Mouse (Mus musculus) lung, postnatal 0 days (tissue): ENCODE results near the gene Ankrd40. TPM values are rescaled to one million over a fixed set of nuclear protein-coding genes. Genes with fewer than 3 reads are reported as not detected.

Experiments used
- ATAC-seq: fragments of 200-750 bp; cut with Nextera tagmentation; 2 replicates; pipeline ENCODE4 v1.8.0; 2017; ENCODE audit warnings: moderate library complexity
- DNase-seq: peaks from one replicate; pipeline ENCODE4 v3.0.0-alpha.2; 2016; ENCODE audit warnings: low spot score
- H3K27ac ChIP-seq: fragments of 300-500 bp; sonication (generic); 2 replicates; pipeline ENCODE4 v1.5.1; 2014; ENCODE audit warnings: antibody characterized with exemption, mild to moderate bottlenecking, low read length, mixed read lengths
- H3K27me3 ChIP-seq: fragments of 300-500 bp; sonication (generic); replicated peaks from 2 replicates; pipeline ENCODE4 v1.6.1; 2014; ENCODE audit warnings: low read length, mixed read lengths; ENCODE audit not compliant: insufficient read depth
- H3K36me3 ChIP-seq: fragments of 300-500 bp; sonication (generic); 2 replicates; pipeline ENCODE4 v1.6.1; 2014; ENCODE audit warnings: low read length, mixed read lengths; ENCODE audit not compliant: insufficient read depth
- H3K4me1 ChIP-seq: fragments of 300-500 bp; sonication (generic); 2 replicates; pipeline ENCODE4 v1.6.1; 2014; ENCODE audit warnings: antibody characterized with exemption, low read depth, low read length, mixed read lengths; ENCODE audit not compliant: insufficient read depth
- H3K4me2 ChIP-seq: fragments of 300-500 bp; sonication (generic); replicated peaks from 2 replicates; pipeline ENCODE4 v1.6.1; 2014; ENCODE audit warnings: low read depth, mild to moderate bottlenecking, low read length, moderate library complexity, mixed read lengths
- H3K4me3 ChIP-seq: fragments of 300-500 bp; sonication (generic); 2 replicates; pipeline ENCODE4 v1.5.1; 2014; ENCODE audit warnings: low read depth, low read length
- H3K9ac ChIP-seq: fragments of 300-500 bp; sonication (generic); replicated peaks from 2 replicates; pipeline ENCODE4 v1.6.1; 2014; ENCODE audit warnings: low read depth, mild to moderate bottlenecking
- H3K9me3 ChIP-seq: fragments of 300-500 bp; sonication (generic); 2 replicates; pipeline ENCODE4 v1.6.1; 2016; ENCODE audit warnings: low read length, mixed read lengths
- CTCF ChIP-seq: IDR thresholded peaks from 2 replicates; pipeline ENCODE4 v1.5.1; 2016; ENCODE audit warnings: antibody characterized with exemption, mild to moderate bottlenecking
- EP300 ChIP-seq: IDR thresholded peaks from 2 replicates; pipeline ENCODE4 v1.6.1; 2016; ENCODE audit warnings: antibody characterized with exemption, mild to moderate bottlenecking, control low read depth
- WGBS: fragments of 180-500 bp; shearing (Covaris S2); extraction: QIAGEN DNeasy Blood & Tissue Kit; methylation state at CpG from one replicate; pipeline ENCODE4 v1.1.7; 2014; 5-methylcytosine and 5-hydroxymethylcytosine counted together
- polyA plus RNA-seq: library from polyadenylated mRNA; unstranded; fragments of >200 nt; fragmentation: Nextera tagmentation; extraction: Ambion mirVana; gene quantifications from 2 replicates; pipeline ENCODE4 v1.2.1, GENCODE M21; 2015

Gene Ankrd40
- polyA plus RNA-seq, 1 experiment from 2014 or later: 33.3 TPM

DNA sequence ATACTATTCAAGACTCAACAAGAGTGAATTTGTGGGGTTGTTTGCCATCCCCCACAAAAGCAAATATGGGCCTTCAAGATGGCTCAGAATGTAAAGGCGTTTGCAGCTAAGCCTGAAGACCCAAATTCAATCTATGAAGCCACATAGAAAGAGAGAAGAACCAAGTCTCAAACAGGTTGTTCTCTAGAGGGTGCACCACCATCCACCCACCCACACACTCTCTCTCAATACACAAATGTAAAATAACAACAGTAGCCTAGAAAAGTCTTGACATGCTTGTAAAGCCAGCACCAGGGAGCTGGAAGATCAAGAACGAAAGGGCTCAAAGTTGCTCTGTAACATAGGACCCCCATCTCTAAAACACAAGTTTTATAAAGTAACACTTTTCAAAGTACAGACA, 11.3 kb upstream of the Ankrd40 start:
- TF ChIP-seq CTCF (no peak), EP300 (no peak)
- Histone ChIP-seq H3K4me3 (no peak overlapping the region), H3K27ac (no peak overlapping the region), H3K4me1 (peaks cover 23% of the 10 kb centered on the region; the same call in 1 of the 2 replicates), H3K9ac (no peak overlapping the region), H3K36me3 (no peaks in the 10 kb centered on the region), H3K27me3 (no peaks in the 10 kb centered on the region), H3K9me3 (no peaks in the 10 kb centered on the region), H3K4me2 (no peak overlapping the region)
- DNase-seq: no peak
- 50% methylated on average over 2 of the region's 2 CpGs for WGBS
- ATAC-seq: no peak

DNA sequence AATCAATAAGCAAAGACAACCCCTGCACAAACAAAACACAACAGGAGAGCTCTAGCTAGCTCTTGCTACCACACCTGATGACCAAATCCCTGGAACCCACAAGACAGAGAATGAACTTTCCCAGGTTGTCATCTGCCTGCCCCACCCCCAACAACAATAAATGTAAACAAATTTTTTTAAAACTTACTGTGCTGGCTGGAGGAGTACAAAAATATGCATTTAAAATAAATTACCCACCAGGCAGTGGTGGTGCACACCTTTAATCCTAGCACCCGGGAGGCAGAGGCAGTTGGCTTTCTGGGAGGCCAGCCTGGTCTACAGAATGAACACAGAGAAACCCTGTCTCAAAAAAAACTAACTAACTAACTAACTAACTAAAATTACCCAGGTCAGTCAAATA, 10.8 kb upstream of the Ankrd40 start:
- H3K27ac ChIP-seq: no peak overlapping the region
- WGBS: 63% methylated on average over 1 of the region's 1 CpGs
- TF ChIP-seq CTCF: no peak
- TF ChIP-seq EP300: no peak
- H3K9me3 ChIP-seq: no peaks in the 10 kb centered on the region
- ATAC-seq: no peak
- no peaks in the 10 kb centered on the region for H3K27me3 ChIP-seq
- DNase-seq: no peak
- H3K36me3 ChIP-seq: no peaks in the 10 kb centered on the region
- 0 out of 2 replicates have a peak overlapping the region, but pooled peaks have one; percentile 9 for H3K4me2 ChIP-seq
- H3K9ac ChIP-seq: no peak overlapping the region
- peaks cover 23% of the 10 kb centered on the region; the same call in 1 of the 2 replicates for H3K4me1 ChIP-seq
- no peak overlapping the region for H3K4me3 ChIP-seq

DNA sequence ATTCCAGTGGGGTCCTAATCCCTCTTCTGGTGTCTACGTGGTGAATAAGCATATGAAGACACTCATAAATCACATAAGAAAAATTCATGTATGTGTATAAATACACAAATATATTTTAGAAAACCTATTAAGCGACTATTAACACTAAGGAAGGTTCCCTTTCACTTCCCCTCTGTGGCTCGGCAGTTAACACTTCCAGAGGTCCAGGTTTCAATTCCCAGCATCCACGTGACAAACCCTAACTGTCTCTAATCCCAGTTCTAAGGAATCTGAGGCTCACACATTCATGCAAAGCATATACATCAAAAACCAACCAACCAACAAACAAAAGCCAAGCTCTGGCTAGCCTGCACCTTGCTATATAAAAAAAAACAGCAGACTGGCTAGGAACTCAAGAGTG, 10.3 kb upstream of the Ankrd40 start:
- Histone ChIP-seq H3K36me3 (no peaks in the 10 kb centered on the region), H3K4me3 (no peak overlapping the region), H3K9me3 (no peaks in the 10 kb centered on the region), H3K27ac (0 out of 2 replicates have a peak overlapping the region, but pooled peaks have one; percentile 7), H3K9ac (no peak overlapping the region), H3K4me2 (0 out of 2 replicates have a peak overlapping the region, but pooled peaks have one; percentile 9), H3K4me1 (peaks cover 23% of the 10 kb centered on the region; the same call in 1 of the 2 replicates), H3K27me3 (no peaks in the 10 kb centered on the region)
- WGBS: 40% methylated on average over 4 of the region's 4 CpGs
- ATAC-seq (no peak), DNase-seq (no peak)
- TF ChIP-seq EP300: no peak
- no peak for TF ChIP-seq CTCF

DNA sequence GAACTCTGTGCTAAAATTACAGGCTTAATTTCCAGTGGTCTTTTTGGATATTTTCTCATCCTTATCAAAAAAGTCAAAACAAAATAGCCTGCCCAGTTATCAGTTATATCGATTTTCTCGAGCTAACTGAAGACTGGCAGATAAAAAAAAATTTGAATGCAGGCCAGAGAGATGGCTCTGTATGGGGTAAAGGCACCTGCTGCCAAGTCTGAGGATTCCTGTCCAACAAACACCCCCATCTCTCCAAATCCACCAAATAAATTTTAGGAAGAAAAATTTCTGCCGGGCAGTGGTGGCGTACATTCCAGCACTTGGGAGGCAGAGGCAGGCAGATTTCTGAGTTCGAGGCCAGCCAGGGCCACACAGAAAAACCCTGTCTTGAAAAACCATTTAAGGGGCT, 9.7 kb upstream of the Ankrd40 start:
- peaks cover 23% of the 10 kb centered on the region; the same call in 1 of the 2 replicates for H3K4me1 ChIP-seq
- no peak for ATAC-seq

DNA sequence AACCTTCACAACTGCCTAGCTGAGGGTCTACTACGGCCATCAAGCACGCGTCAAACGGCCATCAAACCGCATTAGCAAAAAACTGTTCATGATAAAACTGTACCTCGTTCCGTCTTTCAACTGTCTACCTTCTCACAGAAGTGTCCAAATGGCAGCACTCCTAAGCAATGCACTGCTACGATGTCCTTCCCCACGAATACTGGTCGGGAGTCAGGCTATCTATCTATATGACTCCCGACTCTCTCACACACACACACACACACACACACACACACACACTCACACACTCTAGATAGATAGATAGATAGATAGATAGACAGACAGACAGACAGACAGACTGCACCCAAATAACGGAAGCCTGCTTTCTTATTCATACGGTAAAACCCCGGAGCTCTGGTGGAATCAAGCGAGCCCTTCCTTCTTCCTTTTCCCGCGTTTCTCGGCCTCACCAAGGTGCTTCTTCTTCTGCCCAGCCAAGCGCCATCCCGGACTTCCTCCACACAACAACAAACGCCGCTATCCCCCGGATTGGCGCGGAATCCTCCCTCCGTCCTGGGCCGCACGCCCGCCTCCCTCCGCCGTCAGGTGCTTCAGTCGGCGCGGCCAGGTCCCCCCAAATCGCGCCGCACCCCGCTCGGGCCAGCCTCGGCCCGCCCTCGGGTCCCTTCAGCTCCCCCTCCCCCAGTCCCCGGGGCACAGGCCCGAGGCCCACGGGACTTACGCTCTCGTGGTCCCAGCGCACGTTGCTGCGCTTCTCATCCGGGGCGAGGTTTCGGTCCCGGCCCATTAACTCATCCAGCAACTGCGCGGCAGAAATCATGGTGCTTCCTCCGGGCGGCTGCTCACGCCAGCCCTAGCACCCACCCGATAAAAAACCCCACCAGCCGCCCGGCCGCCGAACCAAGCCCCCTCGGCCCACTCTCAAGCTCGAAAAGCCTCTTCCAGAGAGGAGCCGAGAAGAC, 6.6 kb upstream of the Ankrd40 start:
- WGBS: under 1% methylated on average over 64 of the region's 67 CpGs
- DNase-seq (peak; percentile 69), ATAC-seq (peak; percentile 79)
- no peaks in the 10 kb centered on the region for H3K36me3 ChIP-seq
- H3K9me3 ChIP-seq: no peaks in the 10 kb centered on the region
- H3K27ac ChIP-seq: peak overlapping the region; percentile 99
- peaks cover 7% of the 10 kb centered on the region; the same call in 1 of the 2 replicates for H3K4me1 ChIP-seq
- peak overlapping the region; percentile 79 for H3K4me2 ChIP-seq
- H3K9ac ChIP-seq: peak overlapping the region; percentile 94
- H3K4me3 ChIP-seq: peak overlapping the region; percentile 99
- H3K27me3 ChIP-seq: no peaks in the 10 kb centered on the region
- TF ChIP-seq CTCF (no peak), EP300 (no peak)

More for the DNA sequence above, 9.7 kb upstream of the Ankrd40 start:
- TF ChIP-seq CTCF (no peak), EP300 (no peak)
- H3K4me2 ChIP-seq: no peak overlapping the region
- H3K9me3 ChIP-seq: no peaks in the 10 kb centered on the region
- WGBS: 66% methylated on average over 5 of the region's 5 CpGs
- H3K36me3 ChIP-seq: no peaks in the 10 kb centered on the region
- no peak overlapping the region for H3K9ac ChIP-seq
- H3K4me3 ChIP-seq: no peak overlapping the region
- no peaks in the 10 kb centered on the region for H3K27me3 ChIP-seq
- no peak overlapping the region for H3K27ac ChIP-seq
- no peak for DNase-seq

DNA sequence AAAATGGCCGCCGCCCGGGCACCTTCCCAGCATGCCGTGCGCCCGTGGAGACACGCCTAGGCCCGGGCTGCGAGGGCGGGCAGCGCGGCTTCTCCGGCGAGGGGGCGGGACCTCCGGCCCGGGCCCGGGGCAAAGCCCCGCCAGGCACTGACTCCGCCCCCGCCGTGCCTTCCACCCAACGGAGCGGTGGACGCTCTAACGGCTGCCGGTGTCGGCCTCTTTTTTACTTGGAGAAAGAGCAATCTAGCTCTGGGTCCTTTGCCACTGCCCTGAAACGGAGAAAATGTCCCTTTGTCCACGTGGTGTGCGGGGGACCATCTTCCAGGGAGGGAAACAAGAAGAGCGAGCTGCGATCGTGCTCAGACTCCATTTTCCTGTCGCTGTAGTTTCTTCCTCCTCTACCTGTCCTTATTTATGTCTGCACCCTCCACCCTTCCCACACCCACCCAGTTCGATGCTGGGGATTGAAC, 5.8 kb upstream of the Ankrd40 start, which contains the start of gene Luc7l3:
Luc7l3 (minus strand) TSS at position 58 of the 470 bp plus-strand sequence.
- peak; percentile 97 for DNase-seq
- Histone ChIP-seq H3K27ac (peak within 1 kb of the TSS; percentile 99), H3K9ac (peak within 1 kb of the TSS; percentile 94), H3K27me3 (no peaks in the 10 kb centered on the region), H3K4me2 (peak within 1 kb of the TSS; percentile 79), H3K4me3 (peak within 1 kb of the TSS; percentile 99), H3K36me3 (no peaks in the 10 kb centered on the region), H3K9me3 (no peaks in the 10 kb centered on the region), H3K4me1 (peaks cover 2% of the 10 kb centered on the region; the same call in 1 of the 2 replicates)
- WGBS: under 1% methylated on average over 35 of the region's 36 CpGs
- TF ChIP-seq EP300: no peak
- no peak for TF ChIP-seq CTCF
- ATAC-seq: peak; percentile 97
